Mouse (Mus musculus) lung, postnatal 10 days (tissue): Measurements from ENCODE around the gene Myo1g.
A peak's percentile ranks its signal among the peaks of the same experiment; 100 is the strongest.

Experiments
- DNase-seq: peaks from one replicate; pipeline ENCODE4 v3.0.0; 2021

Gene Myo1g

GRCm38 (mm10) chr11:6487496-6487895 lies 33.3 kb downstream of the Myo1g start:
- DNase-seq, result peak; percentile 13

DNA sequence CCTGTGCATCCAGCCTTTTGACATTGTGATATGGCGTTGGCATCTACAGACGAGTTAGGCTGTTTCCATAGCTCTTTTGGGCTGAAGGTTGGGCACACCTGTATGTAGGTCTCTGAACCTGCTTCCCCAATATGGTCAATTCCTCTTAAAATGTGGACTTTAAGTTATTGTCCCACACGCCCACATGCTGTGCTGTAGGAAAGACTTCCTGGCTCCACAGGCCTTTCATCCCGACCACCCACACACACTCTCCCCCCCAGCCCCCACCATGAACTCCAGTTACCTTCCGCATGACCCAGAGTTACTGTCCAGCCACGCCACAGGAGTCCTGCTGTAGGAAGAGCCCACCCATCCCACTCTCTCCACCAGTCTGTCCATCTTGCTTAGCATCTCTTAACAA lies 33.8 kb downstream of the Myo1g start:
- DNase-seq, result no peak

GRCm38 (mm10) chr11:6484244-6484959 lies 36.4 kb downstream of the Myo1g start:
- DNase-seq, result no peak

GRCm38 (mm10) chr11:6483103-6483502 lies 37.7 kb downstream of the Myo1g start:
- DNase-seq, result no peak

- peak; percentile 80 for DNase-seq
These were observed 39.0 kb downstream of the Myo1g start for GRCm38 (mm10) chr11:6481669-6482185.

DNA sequence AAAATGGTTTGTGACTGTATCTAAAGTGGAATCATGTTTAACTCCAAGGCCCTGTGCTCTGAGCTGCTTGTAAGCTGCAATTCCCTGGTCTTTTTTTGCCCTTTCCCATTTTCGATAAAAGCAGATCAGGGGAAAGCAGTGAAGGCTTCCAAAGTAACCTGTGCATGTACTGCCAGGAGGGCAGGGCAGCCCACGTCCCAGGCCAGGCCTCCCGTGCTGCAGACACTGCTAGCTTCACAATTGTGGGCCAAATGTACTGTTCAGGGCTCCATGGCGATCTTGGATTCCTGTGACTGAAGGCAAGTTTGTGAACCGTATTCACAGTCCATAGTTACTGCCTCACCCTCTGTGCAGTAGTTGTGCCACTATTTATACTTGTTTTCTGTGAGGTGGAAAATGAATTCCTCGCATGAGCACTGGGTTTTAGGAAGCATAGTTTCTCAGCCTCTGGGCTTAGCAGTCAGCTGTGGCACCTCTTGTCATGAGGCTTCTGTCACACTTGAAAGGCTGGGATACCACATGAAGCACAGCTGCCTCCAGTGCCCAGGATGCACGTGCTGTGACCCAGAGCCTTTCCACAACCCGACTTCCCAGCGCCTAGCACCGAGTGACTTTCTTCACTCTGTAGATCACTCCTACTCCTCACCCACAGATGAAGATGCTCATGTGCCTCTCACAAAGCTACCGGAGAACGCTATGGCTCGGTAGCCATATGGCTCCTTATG lies 39.9 kb downstream of the Myo1g start:
- DNase-seq, result no peak

DNA sequence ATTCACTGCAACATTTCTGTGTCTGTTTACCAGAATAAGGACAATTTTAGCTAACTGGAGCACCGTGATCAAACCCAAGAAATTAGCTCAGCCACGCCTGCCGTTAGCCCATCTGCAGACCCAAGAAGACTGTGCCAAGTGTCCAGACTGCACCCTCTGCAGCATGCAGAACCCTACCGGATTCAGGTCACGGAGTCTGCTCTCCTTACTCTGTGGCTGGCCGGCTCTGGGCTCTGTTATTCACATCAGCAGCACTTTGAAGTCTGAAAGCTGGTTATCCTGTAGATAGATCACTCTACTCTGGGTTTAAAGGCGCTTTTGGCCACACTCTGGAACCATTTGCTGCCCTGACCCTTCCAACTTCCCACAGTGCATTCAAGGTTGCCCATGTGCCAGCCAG lies 40.6 kb downstream of the Myo1g start:
- DNase-seq, result no peak

- DNase-seq, result no peak
These were observed 41.5 kb downstream of the Myo1g start for GRCm38 (mm10) chr11:6479231-6479630.

DNA sequence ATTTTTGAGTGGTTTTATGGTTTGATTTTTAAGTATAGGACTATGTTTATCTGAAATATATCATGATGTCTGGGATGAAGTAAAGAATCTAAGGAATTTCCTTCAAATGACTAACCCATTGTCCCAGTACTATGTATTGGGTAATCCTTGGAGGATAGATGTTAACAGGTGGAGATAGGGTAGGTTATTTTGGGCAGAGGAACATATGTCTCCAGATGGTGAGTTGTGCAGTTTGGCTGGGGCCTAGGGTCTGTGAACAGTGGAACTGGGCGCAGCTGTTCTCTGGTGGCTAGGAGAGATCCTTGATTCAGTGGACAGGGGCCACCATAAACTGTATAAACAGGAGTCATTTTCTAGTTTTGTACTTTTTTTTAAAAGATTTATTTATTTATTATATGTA lies 43.4 kb downstream of the Myo1g start:
- no peak for DNase-seq

GRCm38 (mm10) chr11:6476876-6477275 lies 43.9 kb downstream of the Myo1g start:
- DNase-seq, result no peak

DNA sequence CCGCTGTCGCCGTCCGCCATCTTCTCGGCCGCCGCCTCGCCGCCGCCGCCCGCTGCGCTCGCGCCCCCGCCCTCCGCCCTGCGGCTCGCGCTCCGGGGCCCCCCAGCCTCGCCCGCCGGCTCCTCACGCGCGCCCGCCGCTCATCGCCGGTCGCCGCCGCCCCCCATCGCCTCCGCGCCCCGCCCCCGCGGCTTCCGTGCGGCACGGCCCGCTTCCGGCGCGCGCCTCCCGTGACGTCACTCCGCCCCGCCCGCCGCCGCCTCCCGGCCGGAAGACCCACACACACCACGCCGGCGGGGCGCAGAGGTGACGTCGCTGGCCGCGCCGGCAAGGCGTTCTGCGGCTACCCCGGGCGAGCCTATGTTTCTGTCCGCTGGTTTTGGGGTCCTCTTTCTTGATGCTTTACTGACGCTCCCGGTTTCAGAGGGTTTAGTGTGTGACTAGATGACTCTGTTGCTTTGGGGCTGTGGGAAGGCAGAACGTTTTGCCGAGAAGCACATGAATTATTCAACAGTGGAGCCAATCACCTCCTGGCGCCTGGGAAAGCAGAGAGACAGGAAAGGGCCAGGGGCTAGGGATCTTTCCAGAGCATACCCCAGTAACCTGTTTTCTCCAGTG lies 44.8 kb downstream of the Myo1g start, which contains the start of gene Purb:
Purb (minus strand) TSS at position 51 of the 618 bp plus-strand sequence.
- DNase-seq, result peak; percentile 93

GRCm38 (mm10) chr11:6474874-6475731 lies 45.7 kb downstream of the Myo1g start:
- peak; percentile 57 for DNase-seq

DNA sequence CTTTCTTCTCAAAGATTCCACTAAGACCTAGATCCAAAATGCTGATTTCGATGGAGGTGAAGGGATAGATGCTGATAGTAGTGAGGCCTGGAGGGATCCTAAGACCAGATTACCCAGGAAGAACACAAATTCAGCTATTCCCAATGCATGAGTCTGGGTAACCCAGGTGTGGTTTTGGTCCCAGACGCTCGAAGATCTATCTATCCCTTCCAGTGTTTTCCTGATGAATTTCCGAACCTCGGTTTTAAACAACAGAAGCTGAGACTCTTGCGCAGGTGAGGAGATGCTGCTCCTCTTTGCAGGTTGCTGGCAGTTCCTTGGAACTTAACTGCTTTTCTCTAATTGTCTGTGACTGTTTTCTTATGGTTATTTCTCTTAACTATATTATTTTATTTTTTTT lies 46.4 kb downstream of the Myo1g start:
- DNase-seq, result no peak

DNA sequence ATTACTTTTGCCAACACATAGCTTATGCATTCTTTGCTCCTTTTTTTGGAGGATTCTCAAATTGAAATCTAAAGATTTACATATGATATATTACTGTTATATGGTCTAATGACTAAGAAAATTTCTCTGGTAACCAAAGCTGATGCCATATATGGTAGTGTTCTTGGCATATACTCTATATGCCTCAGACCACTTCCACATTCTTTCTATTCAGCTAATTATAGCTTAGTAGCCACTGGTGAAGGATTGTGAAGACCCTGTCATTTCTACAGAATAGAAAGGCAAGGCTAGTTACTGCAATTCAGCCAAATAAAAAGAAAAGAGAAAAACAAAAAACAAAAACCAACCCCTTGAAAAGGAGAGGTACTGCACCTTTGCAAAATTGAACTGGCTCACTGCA lies 48.7 kb downstream of the Myo1g start:
- DNase-seq, result no peak

DNA sequence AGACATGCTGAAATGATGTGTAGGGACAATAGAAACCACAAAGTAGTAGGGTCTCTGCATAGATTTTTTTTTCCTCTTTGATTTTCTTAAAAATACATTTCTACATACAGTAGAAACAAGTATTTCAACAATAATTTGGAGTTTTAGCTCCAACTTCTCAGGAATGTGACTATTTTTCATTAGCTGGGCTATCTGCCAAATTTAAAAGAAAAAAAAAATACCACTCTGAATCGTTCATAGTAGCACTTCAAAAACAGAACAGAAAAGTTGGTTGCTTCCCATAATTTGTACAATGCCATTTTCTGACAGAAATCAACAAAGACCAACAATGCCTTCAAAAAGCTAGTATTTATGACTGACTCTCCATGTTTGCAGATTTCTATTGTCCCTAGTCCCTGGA lies 49.3 kb downstream of the Myo1g start:
- DNase-seq, result no peak

DNA sequence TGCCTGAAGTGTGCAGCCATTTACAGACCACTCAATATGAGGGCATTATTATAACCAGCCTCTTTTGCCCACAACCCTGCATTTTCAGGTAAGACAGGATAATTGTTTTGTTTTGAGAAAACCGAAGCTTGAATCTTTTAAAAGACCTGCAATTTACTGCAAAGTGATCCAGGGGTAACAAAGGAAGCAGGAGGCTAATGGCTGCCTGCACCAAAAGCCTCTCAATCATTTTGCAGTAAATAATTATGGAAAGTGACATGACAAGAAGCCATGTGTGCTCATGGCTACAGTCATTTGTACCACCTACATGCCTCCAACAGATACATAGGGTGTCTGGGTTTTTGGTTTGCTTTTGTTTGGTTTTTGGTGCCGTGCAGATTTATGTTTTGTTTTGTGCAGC lies 49.7 kb downstream of the Myo1g start:
- no peak for DNase-seq

GRCm38 (mm10) chr11:6468541-6468940 lies 52.2 kb downstream of the Myo1g start:
- peak; percentile 40 for DNase-seq

- peak; percentile 81 for DNase-seq
These were observed 55.6 kb downstream of the Myo1g start for GRCm38 (mm10) chr11:6465122-6465521.

DNA sequence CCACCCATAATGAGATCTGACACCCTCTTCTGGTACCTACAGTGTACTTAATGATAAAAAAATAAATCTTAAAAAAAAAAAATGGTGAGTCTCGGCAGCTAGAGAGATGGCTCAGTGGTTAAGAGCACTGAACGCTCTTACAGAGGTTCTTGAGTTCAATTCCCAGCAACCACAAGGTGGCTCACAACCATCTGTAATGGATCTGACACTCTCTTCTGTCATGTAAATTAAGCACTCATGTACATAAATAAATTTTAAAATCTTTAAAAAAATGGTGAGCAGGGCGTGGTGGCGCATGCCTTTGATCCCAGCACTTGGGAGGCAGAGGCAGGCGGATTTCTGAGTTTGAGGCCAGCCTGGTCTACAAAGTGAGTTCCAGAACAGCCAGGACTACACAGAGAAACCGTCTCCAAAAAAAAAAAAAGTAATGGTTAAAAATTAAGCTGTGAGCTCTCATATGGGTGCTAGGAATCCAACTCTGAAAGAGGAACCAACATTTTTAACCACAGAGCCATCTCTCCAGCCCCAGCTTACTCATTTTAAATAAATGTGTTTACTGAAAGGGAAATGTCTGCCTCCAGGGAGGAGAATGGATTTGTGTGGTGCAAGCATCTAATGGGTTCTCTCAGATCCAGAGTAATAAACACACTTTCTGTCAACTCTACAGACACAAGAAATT lies 57.5 kb downstream of the Myo1g start:
- no peak for DNase-seq
